Mouse (Mus musculus) midbrain, postnatal 0 days (tissue): ENCODE data around the gene Tmem95. TPM values are rescaled to one million over a fixed set of nuclear protein-coding genes. Genes with fewer than 3 reads are reported as not detected.

ENCODE experiments used
- ATAC-seq: fragments of 200-750 bp; cut with Nextera tagmentation; 2 replicates; pipeline ENCODE4 v1.8.0; 2017; ENCODE audit warnings: moderate number of reproducible peaks, mild to moderate bottlenecking, moderate TSS enrichment, moderate library complexity; ENCODE audit not compliant: low FRiP score
- DNase-seq: peaks from one replicate; pipeline ENCODE4 v3.0.0-alpha.2; 2015; ENCODE audit warnings: low spot score
- H3K27ac ChIP-seq: fragments of 300-500 bp; sonication (generic); 2 replicates; pipeline ENCODE4 v1.5.1; 2014; ENCODE audit warnings: low read depth, mild to moderate bottlenecking, low read length, mixed read lengths
- H3K27me3 ChIP-seq: fragments of 300-500 bp; sonication (generic); 2 replicates; pipeline ENCODE4 v1.6.1; 2014; ENCODE audit warnings: low read length, control low read depth, mixed read lengths; ENCODE audit not compliant: insufficient read depth
- H3K36me3 ChIP-seq: fragments of 300-500 bp; sonication (generic); 2 replicates; pipeline ENCODE4 v1.6.1; 2014; ENCODE audit warnings: low read length, control low read depth, mixed read lengths; ENCODE audit not compliant: insufficient read depth
- H3K4me1 ChIP-seq: fragments of 300-500 bp; sonication (generic); 2 replicates; pipeline ENCODE4 v1.6.1; 2014; ENCODE audit warnings: mild to moderate bottlenecking, control low read depth, antibody characterized with exemption, low read length, mixed read lengths; ENCODE audit not compliant: insufficient read depth
- H3K4me2 ChIP-seq: fragments of 300-500 bp; sonication (generic); 2 replicates; pipeline ENCODE4 v1.6.1; 2014; ENCODE audit warnings: low read depth, mild to moderate bottlenecking, low read length, mixed read lengths; ENCODE audit not compliant: poor library complexity, severe bottlenecking
- H3K4me3 ChIP-seq: fragments of 300-500 bp; sonication (generic); 2 replicates; pipeline ENCODE4 v1.5.1; 2014; ENCODE audit warnings: low read depth, mild to moderate bottlenecking, low read length, moderate library complexity
- H3K9ac ChIP-seq: fragments of 300-500 bp; sonication (generic); replicated peaks from 2 replicates; pipeline ENCODE4 v1.6.1; 2014; ENCODE audit warnings: mild to moderate bottlenecking, low read length, moderate library complexity, mixed read lengths; ENCODE audit not compliant: poor library complexity, severe bottlenecking
- H3K9me3 ChIP-seq: fragments of 300-500 bp; sonication (generic); 2 replicates; pipeline ENCODE4 v1.6.1; 2016; ENCODE audit warnings: low read length, control low read depth
- CTCF ChIP-seq: IDR thresholded peaks from 2 replicates; pipeline ENCODE4 v1.5.1; 2016; ENCODE audit warnings: antibody characterized with exemption, mild to moderate bottlenecking
- WGBS: fragments of 180-500 bp; shearing (Covaris S2); extraction: QIAGEN DNeasy Blood & Tissue Kit; methylation state at CpG from one replicate; pipeline ENCODE4 v1.1.7; 2014; 5-methylcytosine and 5-hydroxymethylcytosine counted together
- polyA plus RNA-seq: library from polyadenylated mRNA; unstranded; fragments of >200 nt; fragmentation: Nextera tagmentation; extraction: Ambion mirVana; gene quantifications from 2 replicates; pipeline ENCODE4 v1.2.1, GENCODE M21; 2015
- total RNA-seq: library from RNA; depleted of rRNA; stranded (reverse); fragments of >200 nt; gene quantifications from 2 replicates; pipeline ENCODE4 v1.2.3, GENCODE M21; 2014

Tmem95 gene
- total and polyA plus RNA-seq, 2 experiments from 2014 or later = not detected

- Histone ChIP-seq H3K9ac (no peak overlapping the region), H3K4me1 (peaks cover 12% of the 10 kb centered on the region), H3K27me3 (no peaks in the 10 kb centered on the region), H3K9me3 (no peaks in the 10 kb centered on the region), H3K4me2 (no peak overlapping the region), H3K4me3 (no peak overlapping the region), H3K27ac (no peak overlapping the region), H3K36me3 (peaks cover 51% of the 10 kb centered on the region)
- ATAC-seq (no peak), DNase-seq (no peak)
- WGBS = 74% methylated on average over 5 of the region's 5 CpGs
- peak; percentile 18; the same call in 1 of the 2 replicates for TF ChIP-seq CTCF
Observed at GRCm38 (mm10) chr11:69915667-69916627, 38.1 kb upstream of the Tmem95 start.

DNA sequence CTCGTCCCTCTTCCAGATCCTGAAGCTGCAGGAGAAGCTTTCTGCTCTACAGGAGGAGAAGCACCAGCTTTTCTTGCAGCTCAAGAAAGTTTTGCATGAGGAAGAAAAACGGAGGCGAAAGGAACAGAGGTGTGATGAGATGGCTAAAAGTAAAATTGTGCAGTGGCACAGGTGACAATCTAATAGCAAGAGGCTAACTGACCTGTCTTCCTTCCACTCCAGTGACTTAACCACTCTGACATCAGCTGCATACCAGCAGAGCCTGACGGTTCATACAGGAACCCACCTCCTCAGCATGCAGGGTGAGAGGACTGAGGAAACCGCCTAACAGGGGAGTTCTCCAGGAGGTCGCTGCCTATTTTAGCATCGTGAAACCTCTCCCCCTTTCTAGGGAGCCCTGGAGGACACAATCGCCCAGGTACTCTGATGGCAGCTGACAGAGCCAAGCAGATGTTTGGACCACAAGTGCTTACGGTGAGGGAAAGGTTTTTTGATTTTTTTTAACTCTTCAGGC, 37.2 kb upstream of the Tmem95 start:
- DNase-seq = no peak
- TF ChIP-seq CTCF = no peak
- no peaks in the 10 kb centered on the region for H3K9me3 ChIP-seq
- peak overlapping the region; percentile 13; the same call in 1 of the 2 replicates for H3K9ac ChIP-seq
- peak overlapping the region; percentile 79 for H3K4me3 ChIP-seq
- no peak for ATAC-seq
- peak overlapping the region; percentile 97 for H3K4me2 ChIP-seq
- H3K36me3 ChIP-seq = peaks cover 61% of the 10 kb centered on the region
- peaks cover 12% of the 10 kb centered on the region for H3K4me1 ChIP-seq
- no peak overlapping the region for H3K27ac ChIP-seq
- WGBS = 40% methylated on average over 9 of the region's 9 CpGs
- H3K27me3 ChIP-seq = no peaks in the 10 kb centered on the region

GRCm38 (mm10) chr11:69914372-69914764, 36.5 kb upstream of the Tmem95 start:
- Histone ChIP-seq H3K27me3 (no peaks in the 10 kb centered on the region), H3K4me1 (peaks cover 9% of the 10 kb centered on the region), H3K36me3 (peaks cover 67% of the 10 kb centered on the region), H3K4me3 (peak overlapping the region; percentile 79), H3K4me2 (peak overlapping the region; percentile 97), H3K27ac (peak overlapping the region; percentile 87), H3K9me3 (no peaks in the 10 kb centered on the region), H3K9ac (peak overlapping the region; percentile 82)
- 1% methylated on average over 17 of the region's 17 CpGs for WGBS
- ATAC-seq = 0 out of 2 replicates have a peak, but pooled peaks have one; percentile 6
- DNase-seq = no peak
- no peak for TF ChIP-seq CTCF

DNA sequence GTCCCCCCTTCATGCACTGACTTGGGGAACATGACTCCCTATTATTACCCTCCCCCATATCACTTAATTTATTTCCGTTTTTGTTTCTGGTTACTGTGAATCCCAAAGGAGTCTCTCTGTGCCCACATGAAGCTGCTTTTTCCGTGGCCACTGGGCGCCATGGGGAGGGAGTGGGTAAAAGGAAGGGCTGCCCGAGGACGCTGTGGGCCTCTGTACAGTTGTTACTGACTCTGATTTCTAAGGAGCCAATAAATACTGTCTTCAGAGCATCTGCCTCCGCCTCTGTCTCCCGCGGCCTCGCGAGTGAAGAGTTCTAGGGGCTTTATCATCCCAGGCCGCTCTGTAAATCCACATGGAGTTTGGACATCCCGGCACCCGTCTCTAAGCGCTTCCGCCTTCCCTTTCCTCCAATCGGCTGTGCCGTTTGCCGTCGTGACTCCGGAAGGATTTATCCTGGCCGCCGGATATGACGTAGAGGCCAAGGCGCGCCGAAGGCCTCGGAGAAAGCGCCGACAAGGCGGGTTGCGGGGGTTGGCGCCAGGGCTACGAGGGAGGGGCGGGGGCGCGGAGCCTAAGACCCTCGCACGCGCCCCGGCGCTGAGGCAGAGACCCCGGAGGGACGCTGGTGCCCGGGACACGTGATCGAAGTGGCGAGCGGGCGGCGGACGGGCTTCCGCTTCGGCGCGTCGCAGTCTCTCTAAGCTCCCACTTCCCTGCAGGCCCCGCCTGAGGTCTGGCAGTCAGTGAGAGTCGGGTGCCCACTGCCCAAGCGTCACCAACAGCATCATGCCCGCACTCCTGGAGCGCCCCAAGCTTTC, 35.9 kb upstream of the Tmem95 start, which contains the start of gene Gps2:
Gene Gps2 (plus strand): TSS at position 335 of the 818 bp plus-strand sequence.
- Histone ChIP-seq H3K36me3 (peaks cover 73% of the 10 kb centered on the region), H3K4me3 (peak within 1 kb of the TSS; percentile 79), H3K4me2 (peak within 1 kb of the TSS; percentile 97), H3K27me3 (no peaks in the 10 kb centered on the region), H3K27ac (peak within 1 kb of the TSS; percentile 87), H3K9ac (peak within 1 kb of the TSS; percentile 82), H3K9me3 (no peaks in the 10 kb centered on the region), H3K4me1 (peaks cover 7% of the 10 kb centered on the region; the same call in 1 of the 2 replicates)
- WGBS = 2% methylated on average over 50 of the region's 61 CpGs
- no peak for TF ChIP-seq CTCF
- peak; percentile 91 for ATAC-seq
- peak; percentile 97 for DNase-seq

DNA sequence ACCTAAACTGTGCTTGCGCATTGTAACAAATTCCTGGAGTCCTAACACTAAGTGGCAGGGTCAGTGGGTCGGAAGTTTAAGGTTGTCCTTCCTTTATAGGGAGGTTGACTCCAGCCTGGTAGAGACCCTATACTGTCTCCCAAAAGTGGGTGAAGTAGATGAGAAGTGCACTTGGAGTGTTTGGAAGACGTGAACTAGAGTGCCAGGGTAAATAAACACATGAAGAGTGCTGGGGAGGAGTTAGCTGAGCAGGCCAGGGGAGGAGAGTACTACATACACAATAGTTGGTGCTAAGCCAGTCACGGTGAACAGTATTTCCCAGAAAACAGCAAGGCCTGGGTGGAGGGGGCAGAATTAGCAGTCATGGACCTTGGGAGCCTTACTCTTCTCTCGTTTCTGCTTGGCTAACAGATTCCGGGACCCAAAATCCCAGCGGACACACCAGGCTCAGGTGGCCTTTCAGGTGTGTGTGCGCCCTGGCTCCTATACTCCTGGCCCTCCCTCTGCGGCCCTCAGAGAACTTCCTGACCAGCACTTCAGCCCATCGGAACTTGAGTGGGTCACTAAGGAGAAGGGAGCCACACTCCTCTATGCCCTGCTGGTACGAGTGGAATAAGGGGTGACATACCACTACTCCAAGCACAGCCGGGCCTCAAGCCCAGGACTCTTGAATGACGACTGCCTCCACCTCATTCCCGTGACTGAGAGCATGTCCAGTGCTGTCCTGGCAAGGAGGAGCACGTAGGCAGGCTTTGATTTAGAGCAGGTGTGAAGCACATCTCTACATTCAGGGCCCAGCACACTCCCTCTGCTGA, 35.1 kb upstream of the Tmem95 start:
- Histone ChIP-seq H3K27ac (peak overlapping the region; percentile 87; the same call in 1 of the 2 replicates), H3K9ac (0 out of 2 replicates have a peak overlapping the region, but pooled peaks have one; percentile 13), H3K4me1 (peaks cover 7% of the 10 kb centered on the region; the same call in 1 of the 2 replicates), H3K27me3 (no peaks in the 10 kb centered on the region), H3K9me3 (no peaks in the 10 kb centered on the region), H3K4me3 (peak overlapping the region; percentile 79), H3K36me3 (peaks cover 77% of the 10 kb centered on the region), H3K4me2 (peak overlapping the region; percentile 97)
- DNase-seq (no peak), ATAC-seq (0 out of 2 replicates have a peak, but pooled peaks have one; percentile 4)
- 80% methylated on average over 15 of the region's 15 CpGs for WGBS
- no peak for TF ChIP-seq CTCF
